Mouse (Mus musculus) C2C12 (cell line): ENCODE data around the gene Atxn2l. TPM values are rescaled to one million over a fixed set of nuclear protein-coding genes. Genes with fewer than 3 reads are reported as not detected.

Experiments
- H3K27me3 ChIP-seq: one replicate; pipeline ENCODE4 v1.6.1; 2011; ENCODE audit not compliant: control insufficient read depth, insufficient read depth, insufficient read length
- H3K36me3 ChIP-seq: one replicate; pipeline ENCODE4 v1.6.1; 2011; ENCODE audit not compliant: control insufficient read depth, insufficient read depth
- H3K4me3 ChIP-seq: one replicate; pipeline ENCODE4 v1.5.1; 2011; ENCODE audit warnings: mild to moderate bottlenecking, control low read depth; ENCODE audit not compliant: poor library complexity, insufficient read depth, severe bottlenecking
- H3K79me2 ChIP-seq: one replicate; pipeline ENCODE4 v1.6.1; 2011; ENCODE audit not compliant: control insufficient read depth, insufficient read depth
- H3K79me3 ChIP-seq: one replicate; pipeline ENCODE4 v1.6.1; 2011; ENCODE audit warnings: low read depth, control low read depth
- H3ac ChIP-seq: one replicate; pipeline ENCODE3; 2011; ENCODE audit warnings: low read depth; ENCODE audit not compliant: control insufficient read depth, insufficient read length
- CEBPB ChIP-seq: IDR thresholded peaks from one replicate; pipeline ENCODE4 v1.6.1; 2011; ENCODE audit warnings: low read depth, mild to moderate bottlenecking, control low read depth, moderate library complexity
- CTCF ChIP-seq: IDR thresholded peaks from one replicate; pipeline ENCODE4 v1.5.1; 2011; ENCODE audit not compliant: control insufficient read depth, insufficient read depth, insufficient read length
- FOSL1 ChIP-seq: IDR thresholded peaks from one replicate; pipeline ENCODE4 v1.8.0; 2011; ENCODE audit warnings: mild to moderate bottlenecking, low read length; ENCODE audit not compliant: poor library complexity, insufficient read depth, severe bottlenecking
- MAX ChIP-seq: IDR thresholded peaks from one replicate; pipeline ENCODE4 v1.6.1; 2011; ENCODE audit warnings: mild to moderate bottlenecking, control low read depth
- MYOD1 ChIP-seq: IDR thresholded peaks from one replicate; pipeline ENCODE4 v1.6.1; 2011; ENCODE audit warnings: low read depth; ENCODE audit not compliant: control insufficient read depth, insufficient read length
- MYOG ChIP-seq: IDR thresholded peaks from one replicate; pipeline ENCODE4 v1.6.1; 2011; ENCODE audit not compliant: control insufficient read depth, insufficient read length; ENCODE audit errors: extremely low read depth
- USF1 ChIP-seq: IDR thresholded peaks from one replicate; pipeline ENCODE4 v1.6.1; 2011; ENCODE audit warnings: low read depth, mild to moderate bottlenecking, control low read depth, moderate library complexity
- polyA plus RNA-seq: library from polyadenylated mRNA; unstranded; fragments of >200 nt; fragmentation: generic; extraction: Trizol; gene quantifications from one replicate; pipeline ENCODE4 v1.2.1, GENCODE M21; 2012; ENCODE audit warnings: missing spikeins

Atxn2l gene
- polyA plus RNA-seq, 1 experiment: 73.0 TPM

DNA sequence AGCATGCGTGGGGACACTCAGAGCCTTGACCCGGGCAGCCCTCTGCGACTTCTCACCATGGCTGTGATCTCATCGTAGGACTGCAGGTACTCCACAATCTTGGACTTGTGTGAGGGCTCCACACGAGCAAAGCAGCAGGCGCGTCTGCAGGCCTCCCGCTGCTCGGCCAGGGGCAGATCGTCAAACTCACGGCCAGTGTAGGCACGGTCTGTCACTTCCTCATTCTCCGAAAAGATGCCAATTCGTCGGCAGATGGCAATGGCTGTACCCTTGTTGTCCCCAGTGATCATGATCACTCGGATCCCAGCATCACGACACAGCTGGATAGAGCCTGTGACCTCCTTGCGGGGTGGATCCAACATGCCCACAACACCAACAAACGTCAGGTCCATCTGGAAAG is 54.8 kb downstream of the Atxn2l start:
- H3K79me2 ChIP-seq: no peaks in the 10 kb centered on the region
- no peak overlapping the region for H3K4me3 ChIP-seq
- H3K36me3 ChIP-seq: peaks cover 6% of the 10 kb centered on the region
- no peak for TF ChIP-seq MAX
- TF ChIP-seq CEBPB: no peak
- no peak for TF ChIP-seq MYOG
- no peak for TF ChIP-seq USF1
- no peak for TF ChIP-seq FOSL1
- TF ChIP-seq CTCF: no peak
- TF ChIP-seq MYOD1: no peak
- no peaks in the 10 kb centered on the region for H3K79me3 ChIP-seq
- no peak overlapping the region for H3ac ChIP-seq
- H3K27me3 ChIP-seq: no peaks in the 10 kb centered on the region

DNA sequence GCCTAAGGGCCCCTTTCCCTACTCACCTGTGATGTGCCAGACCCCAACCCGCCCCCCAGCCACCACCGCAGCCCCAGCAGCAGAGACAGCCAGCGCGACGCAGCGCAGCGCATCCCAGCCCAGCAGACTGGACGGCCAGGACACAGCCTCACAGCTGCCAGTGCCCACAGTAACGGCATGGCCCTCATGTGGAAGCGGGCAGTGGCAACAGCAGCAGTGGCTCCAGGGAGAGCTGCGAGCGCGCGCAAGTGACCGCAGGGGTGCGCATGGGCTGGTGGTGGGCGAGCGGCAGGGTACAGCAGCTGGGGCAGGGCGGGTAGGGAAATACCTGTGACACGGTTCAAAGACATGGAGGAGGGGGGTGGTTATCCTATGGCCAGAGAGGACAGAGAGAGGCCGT is 57.0 kb downstream of the Atxn2l start:
- Histone ChIP-seq H3ac (no peak overlapping the region), H3K79me3 (no peaks in the 10 kb centered on the region), H3K27me3 (no peaks in the 10 kb centered on the region), H3K79me2 (no peaks in the 10 kb centered on the region), H3K4me3 (no peak overlapping the region), H3K36me3 (peaks cover 20% of the 10 kb centered on the region)
- no peak for TF ChIP-seq FOSL1
- TF ChIP-seq MYOG: no peak
- no peak for TF ChIP-seq CEBPB
- no peak for TF ChIP-seq CTCF
- no peak for TF ChIP-seq MYOD1
- no peak for TF ChIP-seq MAX
- TF ChIP-seq USF1: no peak

DNA sequence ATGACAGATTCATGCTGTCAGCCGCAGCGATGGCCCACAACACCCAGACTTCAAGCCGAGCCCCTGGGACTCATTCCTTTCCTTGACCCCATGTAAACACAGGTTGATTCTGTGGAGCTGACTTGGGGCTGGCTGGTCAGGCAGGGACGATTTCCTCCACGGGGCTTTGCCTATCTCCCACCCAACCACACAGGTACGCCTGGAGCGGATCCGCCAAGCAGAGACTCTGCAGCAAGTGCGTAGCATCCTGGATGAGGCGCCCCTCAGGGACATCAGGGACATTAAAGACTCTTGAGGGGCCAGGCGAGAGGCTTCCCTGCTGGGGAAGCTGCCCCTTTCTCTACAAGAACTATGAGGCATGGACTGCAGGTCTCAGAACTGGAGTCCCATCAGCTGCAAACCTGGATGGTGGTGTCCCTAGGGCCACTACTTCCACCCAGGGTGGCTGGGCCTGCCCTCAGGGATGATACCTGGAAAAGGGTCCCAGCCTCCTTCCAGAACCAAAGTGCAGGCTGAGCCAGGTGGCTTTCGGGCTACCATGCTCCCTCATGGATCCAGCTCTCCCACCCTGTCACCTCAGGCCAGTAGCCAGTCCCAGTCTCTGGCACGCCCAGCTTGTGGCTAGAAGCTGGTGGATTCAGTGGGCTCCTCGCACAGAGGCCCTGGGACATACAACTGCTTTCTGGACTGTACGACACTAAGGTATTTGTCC is 58.0 kb downstream of the Atxn2l start:
- Histone ChIP-seq H3K36me3 (peaks cover 20% of the 10 kb centered on the region), H3ac (no peak overlapping the region), H3K27me3 (no peaks in the 10 kb centered on the region), H3K79me3 (no peaks in the 10 kb centered on the region), H3K4me3 (no peak overlapping the region), H3K79me2 (no peaks in the 10 kb centered on the region)
- TF ChIP-seq CTCF (no peak), MYOD1 (no peak), CEBPB (no peak), USF1 (no peak), FOSL1 (no peak), MAX (no peak), MYOG (no peak)

DNA sequence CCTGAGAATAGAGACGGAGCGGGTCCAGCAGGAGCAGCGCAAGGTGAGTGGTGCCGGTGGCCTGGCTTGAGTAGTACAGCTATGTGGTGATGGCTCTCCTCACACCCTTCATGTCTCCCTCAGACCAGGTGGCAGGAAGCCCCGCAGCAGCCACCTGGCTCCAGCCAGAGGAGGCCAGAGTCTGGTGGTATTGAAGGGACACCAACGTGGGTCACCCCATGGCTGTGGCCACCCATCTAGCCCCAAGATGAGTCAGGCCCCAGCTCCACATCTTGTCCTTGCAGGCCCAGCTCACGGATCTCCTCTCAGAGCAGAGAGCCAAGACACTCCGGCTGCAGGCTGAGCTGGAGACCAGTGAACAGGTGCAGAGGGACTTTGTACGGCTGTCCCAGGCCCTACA is 58.7 kb downstream of the Atxn2l start:
- Histone ChIP-seq H3K79me3 (no peaks in the 10 kb centered on the region), H3K4me3 (no peak overlapping the region), H3ac (no peak overlapping the region), H3K79me2 (no peaks in the 10 kb centered on the region), H3K27me3 (no peaks in the 10 kb centered on the region), H3K36me3 (peaks cover 20% of the 10 kb centered on the region)
- TF ChIP-seq MYOG: no peak
- no peak for TF ChIP-seq MAX

DNA sequence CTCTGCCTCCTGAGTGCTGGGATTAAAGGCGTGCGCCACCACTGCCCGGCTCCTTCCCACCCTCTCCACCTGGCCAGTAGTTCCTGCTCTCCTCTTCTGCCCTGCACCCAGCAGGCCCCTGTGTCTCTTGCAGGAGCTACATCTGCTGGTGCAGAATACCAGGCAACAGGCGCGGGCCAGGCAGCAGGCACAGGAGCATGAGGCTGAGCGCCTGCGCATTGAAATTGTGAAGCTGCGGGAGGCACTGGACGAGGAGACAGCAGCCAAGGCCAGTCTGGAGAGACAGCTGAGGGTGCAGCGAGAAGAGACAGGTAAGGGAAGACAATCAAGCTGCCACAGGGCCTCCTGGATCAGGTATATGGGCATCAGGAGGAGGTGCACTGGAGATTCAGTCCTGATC is 59.2 kb downstream of the Atxn2l start:
- Histone ChIP-seq H3K79me3 (no peaks in the 10 kb centered on the region), H3K79me2 (no peaks in the 10 kb centered on the region), H3K27me3 (no peaks in the 10 kb centered on the region), H3ac (no peak overlapping the region), H3K4me3 (no peak overlapping the region), H3K36me3 (peaks cover 20% of the 10 kb centered on the region)
- no peak for TF ChIP-seq CTCF
- TF ChIP-seq CEBPB: no peak
- TF ChIP-seq FOSL1: no peak
- TF ChIP-seq MYOD1: no peak
- no peak for TF ChIP-seq USF1
- no peak for TF ChIP-seq MYOG
- TF ChIP-seq MAX: no peak

Other genes with a start within 250 kb of the Atxn2l start
- 11.3 TPM for gene Sbk1, start 230.8 kb downstream of the Atxn2l start, polyA plus RNA-seq
- gene Lat, start 133.9 kb downstream of the Atxn2l start, polyA plus RNA-seq: 0.23 TPM
- gene Spns1, start 126.0 kb downstream of the Atxn2l start, polyA plus RNA-seq: 69.8 TPM
- gene Nfatc2ip, start 106.7 kb downstream of the Atxn2l start, polyA plus RNA-seq: 6.2 TPM
- not detected for gene Cd19, start 88.5 kb downstream of the Atxn2l start, polyA plus RNA-seq
- gene Rabep2, start 74.7 kb downstream of the Atxn2l start, polyA plus RNA-seq: 17.5 TPM
- 2.2 TPM for gene Atp2a1, start 40.3 kb downstream of the Atxn2l start, polyA plus RNA-seq
- gene Sh2b1, start 28.0 kb downstream of the Atxn2l start, polyA plus RNA-seq: 36.9 TPM
- gene Tufm, start 16.1 kb downstream of the Atxn2l start, polyA plus RNA-seq: 200 TPM
- gene Eif3c, start 63.0 kb upstream of the Atxn2l start, polyA plus RNA-seq: 228 TPM
- 2.0 TPM for gene Apobr, start 81.5 kb upstream of the Atxn2l start, polyA plus RNA-seq
- 4.5 TPM for gene Cln3, start 82.4 kb upstream of the Atxn2l start, polyA plus RNA-seq
- not detected for gene Il27, start 91.5 kb upstream of the Atxn2l start, polyA plus RNA-seq
- 49.9 TPM for gene Nupr1, start 127.4 kb upstream of the Atxn2l start, polyA plus RNA-seq
- 39.3 TPM for gene Sgf29, start 145.9 kb upstream of the Atxn2l start, polyA plus RNA-seq
- 0.07 TPM for gene Sult1a1, start 173.0 kb upstream of the Atxn2l start, polyA plus RNA-seq
- gene Bola2, start 192.0 kb upstream of the Atxn2l start, polyA plus RNA-seq: 116 TPM
- 5.4 TPM for gene Slx1b, start 192.3 kb upstream of the Atxn2l start, polyA plus RNA-seq
- gene Coro1a, start 204.3 kb upstream of the Atxn2l start, polyA plus RNA-seq: 1.9 TPM